Mouse (Mus musculus) CD4-positive, CD25-positive, alpha-beta regulatory T cell, adult 4 months (primary cell): ENCODE measurements around the gene Gm10053. TPM values are rescaled to one million over a fixed set of nuclear protein-coding genes. Genes with fewer than 3 reads are reported as not detected.
"Not testable (repeated sequence)": the region's sequence is repeated elsewhere in the genome, so short reads cannot be mapped to it uniquely, and the experiment has no call there.

Experiments
- ATAC-seq: one replicate; pipeline ENCODE4 v1.8.0; 2017
- polyA plus RNA-seq, 2 experiments: library from polyadenylated mRNA; unstranded; fragments of 100-300 nt; shearing (Covaris generic); gene quantifications; one replicate each; pipeline ENCODE4 v1.2.1; 2017

Gene Gm10053
- polyA plus RNA-seq, result 100 to 1,000 TPM; 175 to 208 TPM

DNA sequence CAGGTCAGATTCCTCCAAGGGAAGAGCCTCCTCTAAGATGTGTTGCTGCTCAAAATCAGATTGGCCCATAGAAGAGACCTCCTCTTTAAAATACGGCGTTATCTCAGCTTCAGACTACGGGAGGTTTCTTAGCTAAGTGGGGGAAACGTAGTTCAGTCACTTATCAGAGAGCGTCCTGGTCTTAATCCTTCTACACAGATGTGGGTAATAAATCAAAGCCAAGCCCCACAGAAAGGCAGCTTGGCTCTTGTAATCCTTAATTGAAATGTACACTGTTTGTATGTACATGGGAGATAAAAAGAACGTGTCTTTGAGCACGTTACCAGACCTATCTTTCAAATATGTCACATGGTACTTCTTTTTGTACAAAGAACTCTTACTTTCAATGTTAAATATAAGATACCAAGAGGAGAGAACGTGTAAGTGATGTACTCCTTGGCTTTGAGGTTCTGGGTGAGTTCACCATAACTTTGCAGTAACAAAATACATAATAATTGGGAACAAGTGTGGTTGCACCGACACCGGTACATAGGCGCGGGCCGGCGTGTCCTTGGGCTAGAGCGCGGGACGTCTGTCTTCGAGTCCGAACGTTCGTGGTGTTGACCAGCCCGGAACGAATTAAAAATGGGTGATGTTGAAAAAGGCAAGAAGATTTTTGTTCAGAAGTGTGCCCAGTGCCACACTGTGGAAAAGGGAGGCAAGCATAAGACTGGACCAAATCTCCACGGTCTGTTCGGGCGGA, at the start of gene Gm10053:
Gm10053 (plus strand) TSS at position 558 of the 742 bp plus-strand sequence.
- ATAC-seq, result not testable (repeated sequence)

DNA sequence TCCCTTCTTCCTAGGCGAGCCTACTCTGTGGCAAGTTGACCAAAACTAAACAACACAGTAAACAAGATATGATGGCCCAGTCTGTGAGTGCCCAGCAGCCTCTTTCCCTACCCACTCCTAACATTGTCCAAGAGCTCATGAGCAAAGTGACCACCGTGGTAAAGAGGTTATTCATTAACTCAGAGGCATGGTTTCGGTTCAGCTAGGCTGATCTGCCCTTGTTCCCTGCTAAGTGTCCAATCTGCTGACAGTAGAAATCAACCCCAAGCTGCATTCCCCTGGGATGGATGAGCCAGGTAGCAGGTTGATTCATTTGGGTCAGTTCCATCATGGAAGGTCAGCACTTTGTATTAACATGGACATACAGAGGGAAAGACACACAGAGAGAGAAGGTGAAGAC, 33.4 kb upstream of the Gm10053 start:
- ATAC-seq, result no peak

DNA sequence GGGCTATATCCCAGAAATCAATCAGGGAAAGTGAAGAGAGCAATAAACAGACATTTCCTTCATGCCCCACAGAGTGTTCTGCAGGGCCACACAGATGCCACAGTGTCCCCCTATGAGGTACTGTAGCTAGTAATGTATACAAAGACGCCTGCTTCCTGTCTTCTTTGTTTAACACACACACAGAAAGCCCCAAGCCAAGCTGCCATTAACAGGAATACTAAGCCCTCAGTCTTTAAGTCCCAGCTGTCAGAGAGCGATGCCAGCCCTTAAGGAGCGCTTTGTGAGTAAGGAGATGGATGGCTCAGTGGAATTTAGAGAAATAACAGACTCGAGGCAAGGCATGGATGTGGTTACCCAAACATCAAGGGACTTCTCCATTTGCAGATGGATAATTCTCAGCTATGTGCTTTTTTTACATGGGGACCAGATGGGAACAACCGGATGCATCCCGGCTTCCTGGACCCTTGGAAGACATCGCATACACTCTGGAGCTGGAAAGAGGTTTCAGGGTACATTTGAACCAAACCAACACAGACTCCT, 30.4 kb upstream of the Gm10053 start:
- ATAC-seq, result no peak

DNA sequence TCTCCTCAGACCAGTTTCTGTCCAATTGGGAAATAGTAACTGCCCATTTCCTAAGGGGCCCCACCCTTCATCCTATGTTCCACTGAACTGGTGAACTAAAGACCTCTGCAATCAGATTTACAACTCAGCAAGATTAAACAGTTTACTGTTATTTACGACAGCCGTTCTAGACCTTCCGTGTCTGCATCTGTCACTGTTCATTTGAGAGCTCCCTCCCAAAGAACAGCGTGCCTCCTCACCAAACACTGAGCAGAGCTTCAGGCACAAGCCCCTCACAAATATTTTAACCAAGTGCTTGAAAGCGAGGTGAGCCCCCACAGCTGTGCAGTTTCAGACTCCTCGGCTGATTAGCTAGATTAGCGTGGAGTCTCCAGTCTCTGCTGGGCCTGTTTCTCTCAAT, 27.1 kb upstream of the Gm10053 start:
- no peak for ATAC-seq

DNA sequence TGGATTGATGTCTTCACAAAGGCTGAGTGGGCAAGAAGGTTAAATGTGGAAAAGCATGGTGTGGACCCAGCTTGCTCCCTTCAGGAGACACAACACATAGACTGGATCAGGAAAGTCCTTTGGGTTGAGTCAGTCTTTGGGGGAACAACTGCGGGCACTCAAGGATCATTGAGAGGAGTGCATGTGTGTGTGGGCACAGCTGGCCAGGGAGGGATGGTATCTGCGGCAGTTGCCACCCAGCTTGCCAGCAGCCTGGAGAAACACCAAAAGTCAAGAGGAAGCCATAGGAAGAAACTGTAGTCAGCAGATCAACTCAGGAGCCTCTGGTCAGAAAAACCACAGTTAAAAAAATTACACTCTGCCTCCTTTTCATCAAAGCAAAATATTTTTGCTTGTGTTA, 26.6 kb upstream of the Gm10053 start:
- no peak for ATAC-seq

DNA sequence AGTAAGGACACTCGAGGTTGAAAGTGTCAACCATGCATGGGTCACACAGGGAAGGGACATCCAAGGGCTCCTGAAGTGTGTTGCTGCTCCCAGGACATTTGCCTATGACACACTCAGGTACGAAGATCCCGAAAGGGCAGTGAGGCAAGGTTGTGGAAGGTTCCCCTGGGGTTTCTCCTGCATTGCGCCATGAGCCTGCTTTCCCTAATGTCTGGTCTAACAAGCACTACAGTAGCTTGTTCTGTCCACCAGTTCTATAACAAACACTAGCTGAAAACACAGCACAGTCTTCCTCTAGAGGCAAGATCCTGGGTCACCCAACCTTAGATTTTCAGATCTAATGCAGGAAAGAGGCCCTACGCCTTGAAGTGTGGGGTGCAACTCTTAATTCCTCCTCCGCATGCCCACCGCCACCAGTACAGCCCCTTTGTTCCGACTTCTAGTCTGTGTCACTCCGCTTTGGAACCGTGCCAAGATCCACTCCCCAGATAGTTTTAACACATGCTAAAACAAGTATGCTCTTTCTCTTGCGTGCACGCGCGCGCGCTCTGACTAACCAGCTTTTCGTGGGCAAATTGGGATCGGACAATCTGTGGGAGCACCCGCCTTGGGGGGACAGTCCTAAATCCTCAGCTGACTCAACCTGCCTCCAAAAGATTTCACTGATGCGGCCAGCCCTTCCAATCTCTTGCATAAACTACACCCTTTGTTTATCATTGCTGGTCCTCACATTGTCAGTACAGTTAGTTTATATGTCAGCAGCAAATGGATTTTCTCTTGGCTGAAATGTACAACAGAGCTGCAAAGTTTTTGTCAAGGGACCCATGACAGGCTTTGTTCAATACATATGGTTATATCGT, 23.8 kb upstream of the Gm10053 start:
- ATAC-seq, result no peak

DNA sequence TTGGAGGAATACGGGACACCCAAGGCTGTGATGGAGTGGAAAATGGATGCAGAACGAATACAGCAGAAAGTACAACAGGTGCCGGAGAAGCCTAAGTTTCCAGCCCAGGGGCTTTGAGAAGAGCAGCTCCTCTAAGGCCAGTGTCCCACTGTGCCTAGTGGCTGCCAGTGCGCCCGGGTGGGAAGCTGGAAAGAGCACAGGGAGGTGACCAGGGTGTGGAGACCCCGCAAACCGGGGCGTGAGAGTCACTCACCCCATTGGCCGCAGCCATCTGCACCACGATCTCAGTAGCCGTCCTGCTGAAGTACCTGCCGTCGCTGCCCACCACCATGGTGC, 14.2 kb upstream of the Gm10053 start:
- no peak for ATAC-seq

DNA sequence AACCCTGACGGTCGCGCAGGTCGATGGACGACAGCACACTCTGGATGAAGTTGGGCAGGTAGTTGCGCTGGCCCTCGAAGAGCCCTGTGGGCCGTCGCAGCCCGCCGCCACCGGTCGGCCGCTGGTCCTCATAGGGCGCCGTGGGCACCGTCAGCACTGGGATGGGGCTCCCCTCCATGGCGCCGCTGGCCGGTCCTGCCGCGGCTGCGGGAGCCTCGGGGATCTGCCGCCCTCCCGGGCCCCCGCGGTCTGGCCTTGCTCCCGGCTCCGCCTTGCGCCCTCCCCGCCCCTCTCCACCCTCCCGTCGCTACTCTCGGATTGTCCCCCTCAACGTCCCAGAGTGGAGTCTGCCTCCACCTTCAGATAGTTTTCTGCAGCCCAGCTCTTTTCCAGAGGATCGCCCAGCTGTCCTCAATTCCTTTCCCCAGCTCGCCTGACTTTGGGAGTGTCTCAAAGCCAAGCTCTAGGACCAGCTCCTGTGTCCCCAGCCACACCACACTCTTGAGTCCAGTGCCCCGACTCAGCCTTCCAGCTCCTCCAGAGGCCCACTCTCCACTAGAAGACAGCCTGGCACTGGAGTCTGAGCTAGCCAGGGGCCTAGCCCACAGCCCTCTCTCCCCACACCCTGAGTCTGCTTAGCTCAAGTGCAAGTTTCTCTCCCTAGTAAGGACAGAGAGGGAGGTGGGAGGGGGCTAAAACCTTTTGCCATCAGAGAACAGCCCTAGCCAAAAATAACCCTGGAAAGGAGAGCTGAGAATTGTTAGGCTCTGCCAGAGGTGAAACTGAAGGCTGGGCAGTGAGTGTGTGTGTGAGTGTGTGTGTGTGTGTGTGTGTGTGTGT, 13.7 kb upstream of the Gm10053 start, which contains the start of gene Pgm5:
Pgm5 (minus strand) TSS at position 244 of the 840 bp plus-strand sequence.
- no peak for ATAC-seq

DNA sequence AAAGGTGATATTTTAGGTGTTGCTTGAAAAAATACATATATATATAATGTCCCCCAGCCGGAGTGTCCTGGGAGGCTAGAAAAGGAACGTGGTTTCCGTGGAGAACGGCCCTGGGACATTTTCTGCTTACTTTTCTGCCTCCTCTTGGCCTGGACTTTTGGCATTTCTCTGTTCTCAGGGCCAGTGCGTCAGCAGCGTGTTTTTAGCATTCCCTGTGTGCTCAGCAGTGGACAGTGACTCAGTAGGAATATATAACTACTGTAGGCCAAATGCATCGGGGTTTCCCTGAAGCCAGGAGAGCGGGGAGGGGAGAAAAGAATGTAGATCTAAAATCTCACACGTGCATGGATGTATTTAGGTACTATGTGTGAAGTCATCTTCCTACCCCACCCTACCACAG, 10.1 kb upstream of the Gm10053 start:
- no peak for ATAC-seq

DNA sequence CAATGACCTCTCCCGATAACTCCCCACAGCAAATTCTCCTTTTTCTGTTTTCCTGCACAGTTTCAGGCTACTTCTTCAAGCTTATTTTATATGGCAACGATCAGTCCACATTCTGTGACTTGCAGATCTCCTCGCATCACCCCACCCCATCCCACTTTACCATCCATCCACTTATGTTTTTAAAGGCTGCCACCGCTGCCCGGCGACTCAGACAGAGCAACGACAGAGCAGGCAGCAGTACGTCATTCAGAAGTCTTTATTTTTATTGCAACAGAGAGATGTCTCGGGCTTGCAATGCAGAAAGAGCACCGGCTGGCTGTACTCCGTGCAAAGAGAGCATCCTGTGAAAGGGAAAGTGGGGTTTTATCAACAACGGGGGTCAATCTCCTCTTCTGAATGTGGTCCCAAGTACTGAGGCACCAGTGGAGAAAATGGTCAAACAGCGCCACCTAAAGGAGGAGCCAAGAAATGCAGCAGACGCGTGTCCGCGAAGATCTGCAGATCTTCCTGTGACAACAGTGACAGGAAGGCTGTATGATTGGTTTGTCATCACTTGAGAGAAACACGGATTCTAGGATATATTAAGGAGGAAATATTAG, 4.3 kb upstream of the Gm10053 start:
- no peak for ATAC-seq

DNA sequence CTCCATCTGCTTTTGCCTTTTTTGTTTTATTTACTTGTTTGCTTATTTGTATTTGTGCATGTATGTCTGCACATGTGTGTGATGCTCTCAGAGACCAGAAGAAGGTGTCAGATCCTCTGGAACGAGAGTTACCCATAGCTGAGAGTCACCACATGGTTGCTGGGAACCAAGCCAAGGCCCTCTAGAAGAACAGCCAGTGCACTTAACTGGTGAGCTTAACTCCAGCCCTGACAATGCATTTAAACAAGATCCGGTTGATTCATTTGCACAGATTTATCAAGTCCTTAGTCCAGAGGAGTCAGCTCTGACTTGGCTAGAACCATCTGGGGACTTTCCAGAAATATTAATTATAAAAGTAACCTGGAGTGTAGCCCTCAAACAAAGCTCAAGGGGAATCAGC, 1.6 kb upstream of the Gm10053 start:
- ATAC-seq, result no peak

DNA sequence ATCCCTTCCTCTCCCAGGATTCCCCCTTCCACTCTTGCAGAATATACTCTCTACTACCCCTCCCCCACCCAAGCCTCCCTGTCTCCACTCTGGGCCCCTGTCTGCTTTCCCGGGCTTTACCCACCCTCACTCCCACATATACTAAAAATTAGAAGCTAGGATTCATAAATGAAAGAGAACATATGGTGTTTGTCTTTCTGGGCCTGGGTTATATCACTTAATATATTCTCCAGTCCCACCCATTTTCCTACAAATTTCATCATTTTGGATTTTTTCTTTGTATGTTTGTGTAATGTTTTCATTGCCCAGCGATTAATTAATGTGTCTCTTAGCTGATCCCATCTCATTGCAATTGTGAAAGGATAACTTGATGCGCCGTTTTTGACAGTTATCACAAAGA, 5.8 kb downstream of the Gm10053 start:
- no peak for ATAC-seq

DNA sequence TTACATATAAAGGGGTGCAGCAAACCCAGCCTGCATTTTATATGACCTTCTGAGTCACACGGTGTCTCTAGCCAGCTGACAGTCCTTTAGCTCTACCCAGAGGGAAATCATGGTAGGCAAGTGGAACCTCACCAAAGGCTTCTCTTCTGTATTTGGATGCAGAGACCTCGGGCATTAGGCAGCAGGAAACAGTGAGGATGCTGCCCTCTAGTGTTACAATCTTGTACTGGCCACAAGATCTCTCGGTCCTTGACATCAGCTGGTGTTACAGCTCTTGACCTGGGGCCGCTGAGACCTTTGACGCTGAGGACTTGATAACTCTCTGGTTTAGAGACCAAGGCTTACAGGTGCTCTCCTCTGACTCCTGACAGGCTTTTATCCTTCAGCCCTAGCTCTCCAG, 10.0 kb downstream of the Gm10053 start:
- ATAC-seq, result no peak

DNA sequence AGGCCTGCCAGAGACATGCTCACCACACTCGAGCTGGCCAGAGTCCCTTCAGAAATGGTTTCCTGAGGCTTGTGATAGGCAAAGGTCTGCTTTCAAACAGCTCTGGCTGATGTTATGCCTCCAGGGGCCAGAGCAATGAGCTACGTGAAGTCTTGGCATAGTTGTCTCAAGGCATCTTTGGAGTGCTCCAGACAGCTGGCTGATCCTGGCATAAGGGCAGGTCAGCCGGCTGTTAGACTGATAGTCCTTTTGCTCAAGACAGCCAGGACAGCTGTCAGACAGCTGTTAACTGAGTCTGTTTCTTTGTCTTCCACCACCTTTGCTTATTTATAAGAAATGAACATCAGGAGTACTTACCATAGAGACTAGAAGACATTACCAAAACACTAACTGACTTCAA, 11.4 kb downstream of the Gm10053 start:
- ATAC-seq, result no peak

DNA sequence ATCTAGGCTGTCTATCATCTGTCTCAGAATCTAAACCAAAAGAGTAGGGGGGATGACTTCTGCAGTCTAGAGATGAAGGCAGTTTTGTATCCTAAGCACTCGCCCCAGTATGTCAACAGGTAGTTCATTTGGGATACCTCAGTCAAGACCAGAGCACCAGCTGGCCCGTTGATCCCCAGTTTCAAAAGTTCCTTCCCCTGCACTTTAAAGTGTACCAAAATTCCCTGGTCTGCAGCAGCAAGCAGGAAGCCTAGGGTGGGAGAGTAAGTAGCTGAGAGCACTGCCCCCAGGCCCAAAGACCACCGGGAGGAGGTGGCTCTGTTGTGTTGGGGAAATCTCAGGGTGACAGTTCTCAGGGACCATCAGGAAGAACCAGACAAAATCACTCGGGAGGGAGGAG, 21.1 kb downstream of the Gm10053 start:
- no peak for ATAC-seq

DNA sequence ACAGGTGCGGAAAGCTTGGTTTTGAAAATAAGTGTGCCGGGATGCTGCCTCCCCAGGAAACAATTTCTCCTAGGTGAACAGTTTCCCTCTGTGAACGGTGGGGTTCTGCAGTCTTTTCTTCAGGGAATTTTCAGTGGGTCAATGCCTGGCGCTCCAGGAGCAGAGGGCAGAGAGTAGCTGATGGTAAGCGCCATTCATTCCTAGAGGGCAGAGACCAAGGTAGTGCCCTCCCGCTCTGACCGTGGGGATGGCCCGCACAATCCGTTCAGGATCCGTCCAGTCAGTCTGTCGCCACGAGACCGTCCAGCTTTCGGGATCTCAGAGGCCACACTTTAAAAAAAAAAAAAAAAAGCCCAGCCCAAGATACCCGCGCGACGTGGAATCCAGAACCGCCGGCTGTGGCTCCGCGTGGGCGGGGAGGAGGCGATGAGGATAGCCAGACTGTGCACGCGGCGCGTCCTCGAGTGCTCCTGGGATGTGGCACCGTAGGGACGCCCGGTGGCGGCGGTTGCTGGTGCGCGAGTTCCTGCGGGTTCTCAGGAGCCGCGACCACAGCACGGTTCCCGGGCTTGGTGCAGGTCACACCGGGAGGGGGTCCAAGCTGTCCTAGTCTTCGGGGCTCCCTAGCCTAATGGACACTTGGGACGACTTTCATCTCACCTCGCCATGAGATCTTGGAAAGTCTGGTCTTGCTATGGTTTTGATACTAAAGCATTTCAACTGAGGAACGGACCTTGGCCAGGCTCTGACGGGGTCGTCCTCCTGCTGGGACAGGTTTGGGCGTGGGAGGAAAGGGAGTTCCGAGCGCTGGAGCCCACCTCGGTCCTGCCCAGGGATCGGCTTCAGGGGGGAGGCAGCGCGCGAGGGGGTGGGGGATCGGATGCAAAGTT, 21.8 kb downstream of the Gm10053 start:
- ATAC-seq, result no peak

DNA sequence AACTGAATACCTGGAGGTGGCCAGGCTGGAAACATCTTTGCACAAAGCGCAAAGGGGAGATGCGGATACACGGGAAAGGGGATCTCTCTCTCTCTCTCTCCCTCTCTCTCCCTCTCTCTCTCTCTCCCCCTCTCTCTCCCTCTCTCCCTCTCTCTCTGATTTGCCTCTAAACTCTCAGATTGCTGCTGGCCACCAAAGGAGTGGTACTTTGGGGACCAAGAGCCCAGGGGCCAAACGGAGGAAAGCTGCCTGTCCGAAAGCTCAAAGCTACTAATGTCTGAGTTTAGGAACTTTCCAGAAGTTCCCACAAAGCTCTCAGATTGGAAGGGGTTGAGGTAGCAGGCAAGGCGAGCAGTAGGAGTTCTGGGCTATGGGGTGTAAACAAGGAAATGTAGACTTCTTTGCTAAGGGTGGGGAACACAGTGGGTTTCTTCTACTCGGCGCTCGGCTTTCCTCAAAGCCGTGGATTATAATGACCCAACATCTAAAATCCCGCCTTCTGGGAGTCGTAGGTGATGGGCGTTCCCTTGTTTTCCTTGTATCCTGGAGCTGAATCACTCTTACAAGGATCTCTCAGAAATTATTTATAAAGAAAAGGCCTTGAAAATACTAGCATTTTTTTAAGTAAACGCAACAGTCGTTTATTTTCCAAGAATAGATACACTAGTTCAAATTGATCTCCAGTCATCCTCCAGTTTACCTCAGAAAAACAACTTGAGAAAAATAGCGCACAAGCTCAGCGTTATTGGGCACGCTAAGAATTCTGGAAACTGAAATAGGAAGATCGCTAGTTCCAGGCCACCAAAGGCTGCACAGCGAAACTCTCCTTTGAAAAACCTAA, 22.6 kb downstream of the Gm10053 start:
- no peak for ATAC-seq

DNA sequence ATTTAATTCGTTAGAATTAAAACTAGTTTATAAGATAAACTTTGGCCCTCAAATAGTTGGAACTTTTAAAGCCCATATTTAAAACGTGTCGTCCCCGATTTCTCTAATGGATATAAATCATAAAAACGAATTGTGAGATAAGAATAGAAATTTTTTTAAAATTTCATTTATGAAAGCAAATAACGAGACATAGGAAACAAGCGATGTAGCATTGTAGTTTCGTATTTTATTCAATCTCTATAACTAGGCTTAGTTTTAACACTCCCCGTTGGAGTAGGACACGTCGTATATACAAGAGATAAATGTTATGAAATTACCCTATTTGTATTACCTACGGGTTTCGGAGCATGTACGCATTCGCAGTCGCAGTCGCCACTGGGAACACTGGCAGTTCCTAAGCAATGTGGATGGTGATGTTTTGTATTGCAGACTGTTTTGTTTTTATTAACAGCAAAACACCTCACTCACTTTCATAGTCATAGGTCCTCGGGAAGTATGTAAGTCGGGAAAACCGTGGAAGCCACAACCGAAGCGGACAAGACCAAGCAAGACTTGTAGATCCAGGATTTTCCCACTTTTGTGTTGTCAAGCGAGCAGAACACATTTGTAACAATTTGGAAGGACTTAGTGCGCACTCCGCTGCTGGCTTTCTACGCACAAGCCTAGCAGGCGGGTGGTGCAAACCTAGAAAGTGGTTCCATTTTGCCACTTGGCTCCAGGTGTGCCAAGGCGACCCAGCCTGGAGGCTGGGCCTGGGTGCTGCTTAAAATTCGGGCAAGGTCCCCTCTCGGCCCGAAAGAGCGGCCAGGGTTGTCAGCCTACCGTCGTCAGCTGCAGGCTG, 23.5 kb downstream of the Gm10053 start:
- ATAC-seq, result no peak
